Mouse (Mus musculus) forebrain, embryonic 11.5 days (tissue): ENCODE results near the gene C1rl. TPM values are rescaled to one million over a fixed set of nuclear protein-coding genes. Genes with fewer than 3 reads are reported as not detected.
"Not testable (repeated sequence)": the region's sequence is repeated elsewhere in the genome, so short reads cannot be mapped to it uniquely, and the experiment has no call there.

Experiments used
- ATAC-seq: fragments of 200-750 bp; cut with Nextera tagmentation; replicated peaks from 2 replicates; pipeline ENCODE4 v1.8.0; 2017; ENCODE audit warnings: moderate TSS enrichment; ENCODE audit not compliant: low FRiP score
- DNase-seq: peaks from one replicate; pipeline ENCODE4 v3.0.0-alpha.2; 2017; ENCODE audit warnings: low spot score
- H3K27ac ChIP-seq: fragments of 300-500 bp; sonication (generic); 2 replicates; pipeline ENCODE4 v1.5.1; 2014; ENCODE audit warnings: low read depth, low read length
- H3K27me3 ChIP-seq: fragments of 300-500 bp; sonication (generic); 2 replicates; pipeline ENCODE4 v1.6.1; 2014; ENCODE audit warnings: mild to moderate bottlenecking, low read length, mixed read lengths; ENCODE audit not compliant: control insufficient read depth, insufficient read depth
- H3K36me3 ChIP-seq: fragments of 300-500 bp; sonication (generic); 2 replicates; pipeline ENCODE4 v1.6.1; 2014; ENCODE audit warnings: mild to moderate bottlenecking, low read length, moderate library complexity, mixed read lengths; ENCODE audit not compliant: control insufficient read depth, insufficient read depth
- H3K4me1 ChIP-seq: fragments of 300-500 bp; sonication (generic); replicated peaks from 2 replicates; pipeline ENCODE4 v1.6.1; 2014; ENCODE audit warnings: low read length, mixed read lengths; ENCODE audit not compliant: control insufficient read depth, insufficient read depth
- H3K4me2 ChIP-seq: fragments of 300-500 bp; sonication (generic); 2 replicates; pipeline ENCODE4 v1.6.1; 2014; ENCODE audit warnings: low read depth, mild to moderate bottlenecking, low read length, moderate library complexity, mixed read lengths; ENCODE audit not compliant: severe bottlenecking
- H3K4me3 ChIP-seq: fragments of 300-500 bp; sonication (generic); 2 replicates; pipeline ENCODE4 v1.5.1; 2014; ENCODE audit warnings: low read depth, low read length
- H3K9ac ChIP-seq: fragments of 300-500 bp; sonication (generic); 2 replicates; pipeline ENCODE4 v1.6.1; 2014; ENCODE audit warnings: low read length
- H3K9me3 ChIP-seq: fragments of 300-500 bp; sonication (generic); 2 replicates; pipeline ENCODE4 v1.6.1; 2016; ENCODE audit warnings: low read length, mixed read lengths; ENCODE audit not compliant: control insufficient read depth
- WGBS: fragments of 180-500 bp; shearing (Covaris S2); extraction: QIAGEN DNeasy Blood & Tissue Kit; methylation state at CpG from one replicate; pipeline ENCODE4 v1.1.7; 2014; 5-methylcytosine and 5-hydroxymethylcytosine counted together
- polyA plus RNA-seq: library from polyadenylated mRNA; unstranded; fragments of >200 nt; fragmentation: Nextera tagmentation; extraction: Ambion mirVana; gene quantifications from 2 replicates; pipeline ENCODE4 v1.2.1, GENCODE M21; 2014

Gene C1rl
- polyA plus RNA-seq, 1 experiment from 2014 or later = 0.21 TPM

DNA sequence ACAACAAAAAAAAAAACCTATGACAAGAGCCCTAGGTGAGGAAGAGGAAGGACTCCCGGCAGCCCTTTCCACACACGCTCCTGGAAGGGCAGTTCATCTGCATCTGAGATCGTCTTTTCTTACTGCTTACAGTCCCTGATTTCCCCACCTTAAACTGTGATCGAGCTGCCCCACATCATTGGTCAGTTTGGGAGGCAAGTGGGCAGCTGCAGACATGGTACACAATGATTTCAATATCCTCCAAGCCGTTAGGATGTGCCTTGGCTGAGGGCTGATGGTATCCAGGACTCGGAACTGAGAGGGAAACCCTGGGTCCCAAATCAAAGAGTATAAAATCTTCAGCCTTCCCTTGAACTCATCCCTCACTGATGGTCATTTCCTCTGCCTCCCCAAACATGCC is 27.6 kb upstream of the C1rl start:
- H3K9me3 ChIP-seq = no peaks in the 10 kb centered on the region
- H3K4me3 ChIP-seq = peak overlapping the region; percentile 44; the same call in 1 of the 2 replicates
- no peaks in the 10 kb centered on the region for H3K27me3 ChIP-seq
- peak overlapping the region; percentile 83 for H3K4me2 ChIP-seq
- no peak for DNase-seq
- peak overlapping the region; percentile 69; the same call in 1 of the 2 replicates for H3K9ac ChIP-seq
- 46% methylated on average over 6 of the region's 6 CpGs for WGBS
- no peaks in the 10 kb centered on the region for H3K4me1 ChIP-seq
- no peak overlapping the region for H3K27ac ChIP-seq
- no peak for ATAC-seq
- no peaks in the 10 kb centered on the region for H3K36me3 ChIP-seq

DNA sequence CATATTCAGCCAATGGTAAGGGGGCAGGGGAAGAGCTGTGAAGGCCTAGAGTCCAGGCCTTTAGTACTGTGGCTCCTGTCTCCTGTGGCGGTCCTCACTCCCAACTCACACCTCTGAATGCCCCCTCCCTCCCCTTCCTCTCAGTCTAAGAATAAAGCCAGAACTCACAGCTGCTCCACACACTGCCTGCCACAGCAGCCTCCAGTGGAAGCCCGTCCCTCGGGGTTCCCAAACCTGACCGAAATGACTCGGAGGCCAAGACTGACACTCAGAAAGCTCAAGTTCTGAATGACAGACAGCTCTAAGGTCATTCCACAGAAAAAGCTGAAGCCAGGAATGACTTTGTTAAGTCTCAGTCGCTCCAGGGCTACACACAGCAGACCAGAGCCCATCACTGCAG is 27.2 kb upstream of the C1rl start:
- H3K9ac ChIP-seq = no peak overlapping the region
- no peak for ATAC-seq
- no peak for DNase-seq
- no peak overlapping the region for H3K4me3 ChIP-seq
- no peaks in the 10 kb centered on the region for H3K9me3 ChIP-seq
- H3K27me3 ChIP-seq = no peaks in the 10 kb centered on the region
- H3K36me3 ChIP-seq = no peaks in the 10 kb centered on the region
- no peak overlapping the region for H3K27ac ChIP-seq
- H3K4me2 ChIP-seq = no peak overlapping the region; the same call in 1 of the 2 replicates
- H3K4me1 ChIP-seq = no peaks in the 10 kb centered on the region
- 77% methylated on average over 6 of the region's 6 CpGs for WGBS

- Histone ChIP-seq H3K9ac (no peak overlapping the region), H3K27ac (no peak overlapping the region), H3K4me3 (no peak overlapping the region), H3K9me3 (no peaks in the 10 kb centered on the region), H3K4me2 (no peak overlapping the region), H3K4me1 (no peaks in the 10 kb centered on the region), H3K36me3 (no peaks in the 10 kb centered on the region), H3K27me3 (no peaks in the 10 kb centered on the region)
- DNase-seq (no peak), ATAC-seq (no peak)
- 90% methylated on average over 3 of the region's 3 CpGs for WGBS
These were observed 21.8 kb upstream of the C1rl start for GRCm38 (mm10) chr6:124471121-124471520.

DNA sequence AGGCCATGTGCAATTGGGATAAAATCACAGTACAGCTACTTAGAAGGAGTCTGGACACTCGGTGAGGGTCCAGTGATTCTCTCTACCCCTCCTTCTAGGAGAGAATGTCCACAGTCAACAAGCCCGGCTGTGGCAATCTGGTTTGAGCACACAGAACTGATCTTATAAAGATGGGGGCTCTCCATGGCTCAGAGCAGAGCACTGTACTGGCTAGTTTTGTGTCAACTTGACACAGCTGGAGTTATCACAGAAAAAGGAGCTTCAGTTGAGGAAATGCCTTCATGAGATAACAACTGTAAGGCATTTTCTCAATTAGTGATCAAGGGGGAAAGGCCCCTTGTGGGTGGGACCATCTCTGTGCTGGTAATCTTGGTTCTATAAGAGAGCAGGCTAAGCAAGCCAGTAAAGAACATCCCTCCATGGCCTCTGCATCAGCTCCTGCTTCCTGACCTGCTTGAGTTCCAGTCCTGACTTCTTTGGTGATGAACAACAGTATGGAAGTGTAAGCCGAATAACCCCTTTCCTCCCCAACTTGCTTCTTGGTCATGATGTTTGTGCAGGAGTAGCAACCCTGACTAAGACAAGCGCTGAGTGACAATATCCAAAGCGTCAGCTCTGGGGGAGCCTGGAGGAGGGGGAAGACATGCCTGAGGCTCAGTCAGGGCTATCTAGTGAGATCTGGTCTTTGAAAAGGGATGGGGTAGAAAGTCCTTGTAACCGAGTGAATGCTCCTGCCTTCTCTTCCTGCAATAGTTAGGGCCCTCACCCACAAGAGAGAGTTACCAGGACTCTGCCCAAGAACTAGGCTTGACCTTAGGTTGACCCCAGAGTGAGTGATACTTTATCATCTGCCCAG is 20.9 kb upstream of the C1rl start:
- H3K4me1 ChIP-seq, ATAC-seq, H3K27me3 ChIP-seq, H3K36me3 ChIP-seq, H3K27ac ChIP-seq, H3K4me2 ChIP-seq, H3K9ac ChIP-seq, H3K4me3 ChIP-seq, H3K9me3 ChIP-seq, DNase-seq: not testable (repeated sequence)
- 86% methylated on average over 6 of the region's 6 CpGs for WGBS

DNA sequence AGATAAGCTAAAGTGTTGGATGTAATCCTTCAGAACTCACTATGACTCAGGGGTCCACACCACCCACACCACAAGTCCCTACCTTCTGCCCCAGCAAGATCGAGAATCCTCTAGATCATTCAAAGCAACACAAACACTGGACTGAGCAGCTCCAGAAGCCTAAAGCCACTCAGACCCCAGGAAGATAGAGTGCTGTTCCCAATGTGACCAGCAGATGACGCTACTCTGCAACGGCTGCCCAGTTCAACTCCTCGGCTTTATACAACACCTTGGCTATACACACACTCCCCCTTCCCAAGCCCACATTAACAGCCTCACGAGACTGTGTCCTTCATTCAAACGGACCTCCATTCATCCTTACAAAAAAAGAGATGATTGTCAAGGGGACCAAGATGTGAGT is 20.1 kb upstream of the C1rl start:
- Histone ChIP-seq H3K9me3 (no peaks in the 10 kb centered on the region), H3K27me3 (no peaks in the 10 kb centered on the region), H3K36me3 (no peaks in the 10 kb centered on the region), H3K4me3 (no peak overlapping the region), H3K9ac (no peak overlapping the region), H3K4me2 (no peak overlapping the region), H3K4me1 (no peaks in the 10 kb centered on the region), H3K27ac (no peak overlapping the region)
- DNase-seq (no peak), ATAC-seq (no peak)
- 37% methylated on average over 6 of the region's 6 CpGs for WGBS

DNA sequence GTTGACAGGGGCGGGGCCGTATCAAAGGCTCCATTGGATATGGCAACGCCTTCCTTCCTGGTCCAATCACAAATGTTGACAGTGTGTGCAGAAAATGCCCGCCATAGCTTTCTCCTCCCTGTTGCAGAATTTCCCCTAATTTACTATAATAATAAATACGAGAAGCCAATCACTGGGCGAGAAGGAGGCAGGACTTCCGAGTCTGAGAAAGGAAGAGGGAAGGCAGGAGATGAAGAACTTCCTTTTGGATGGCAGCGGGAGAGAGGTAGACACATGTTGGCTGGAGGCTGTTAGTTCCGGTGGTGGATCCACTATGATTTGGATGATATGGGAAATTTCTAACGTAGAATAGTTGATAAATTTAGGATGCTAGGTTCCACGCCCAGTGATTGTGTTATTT is 18.3 kb upstream of the C1rl start:
- no peaks in the 10 kb centered on the region for H3K27me3 ChIP-seq
- no peak overlapping the region for H3K4me3 ChIP-seq
- H3K9ac ChIP-seq = no peak overlapping the region
- H3K4me1 ChIP-seq = no peaks in the 10 kb centered on the region
- no peak overlapping the region for H3K27ac ChIP-seq
- no peaks in the 10 kb centered on the region for H3K36me3 ChIP-seq
- WGBS = 86% methylated on average over 11 of the region's 11 CpGs
- no peaks in the 10 kb centered on the region for H3K9me3 ChIP-seq
- H3K4me2 ChIP-seq = no peak overlapping the region
- no peak for ATAC-seq
- DNase-seq = no peak

DNA sequence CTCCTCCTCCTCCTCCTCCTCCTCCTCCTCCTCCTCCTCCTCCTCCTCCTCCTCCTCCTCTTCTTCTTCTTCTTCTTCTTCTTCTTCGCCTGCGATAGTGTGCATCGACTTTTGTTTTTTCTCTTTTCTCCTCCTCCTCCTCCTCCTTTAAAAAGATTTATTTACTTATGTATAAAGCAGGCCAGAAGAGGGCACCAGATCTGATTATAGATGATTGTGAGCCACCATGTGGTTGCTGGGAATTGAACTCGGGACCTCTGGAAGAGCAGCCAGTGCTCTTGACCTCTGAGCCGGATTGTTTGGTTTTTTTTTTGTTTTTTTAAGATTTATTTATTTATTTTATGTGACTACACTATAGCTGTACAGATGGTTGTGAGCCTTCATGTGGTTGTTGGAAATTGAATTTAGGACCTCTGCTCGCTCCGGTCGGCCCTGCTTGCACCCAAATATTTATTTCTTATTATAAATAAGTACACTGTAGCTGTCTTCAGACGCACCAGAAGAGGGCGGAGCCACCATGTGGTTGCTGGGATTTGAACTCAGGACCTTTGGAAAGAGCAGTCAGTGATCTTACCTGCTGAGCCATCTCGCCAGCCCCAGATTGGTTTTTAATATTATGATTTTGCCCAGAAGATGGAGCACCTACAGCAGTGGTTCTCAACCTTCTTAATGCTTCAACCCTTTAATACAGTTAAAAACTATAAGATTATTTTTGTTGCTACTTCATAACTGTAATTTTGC is 17.4 kb upstream of the C1rl start:
- not testable (repeated sequence) for H3K4me2 ChIP-seq, H3K9me3 ChIP-seq, H3K27me3 ChIP-seq, H3K9ac ChIP-seq, H3K27ac ChIP-seq, ATAC-seq, H3K4me3 ChIP-seq, H3K36me3 ChIP-seq, DNase-seq, H3K4me1 ChIP-seq
- WGBS = 88% methylated on average over 8 of the region's 11 CpGs

DNA sequence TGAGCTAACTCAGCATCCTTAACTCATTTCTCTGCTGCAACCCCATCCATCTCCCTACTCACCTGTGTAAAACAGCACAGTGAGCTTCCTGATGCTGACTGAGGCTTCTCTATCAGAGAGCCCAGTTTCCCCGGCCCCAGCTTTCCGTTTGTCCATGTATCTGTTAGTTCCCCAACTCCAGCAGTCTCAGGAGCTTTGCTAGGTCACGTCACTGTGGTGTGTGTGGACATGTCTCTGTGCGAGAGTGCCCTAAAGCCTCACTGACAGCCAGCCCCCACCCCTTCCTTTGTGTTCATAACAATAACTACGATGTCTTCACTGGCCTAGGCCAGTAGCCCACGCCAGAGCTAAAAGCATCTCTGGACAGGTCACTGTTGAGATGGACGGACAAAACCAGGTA is 16.7 kb upstream of the C1rl start:
- ATAC-seq = no peak
- 72% methylated on average over 7 of the region's 7 CpGs for WGBS

More for the DNA sequence above, 16.7 kb upstream of the C1rl start:
- no peak overlapping the region for H3K4me3 ChIP-seq
- no peak overlapping the region for H3K9ac ChIP-seq
- no peaks in the 10 kb centered on the region for H3K9me3 ChIP-seq
- no peak overlapping the region for H3K4me2 ChIP-seq
- no peaks in the 10 kb centered on the region for H3K36me3 ChIP-seq
- no peaks in the 10 kb centered on the region for H3K4me1 ChIP-seq
- DNase-seq = no peak
- no peak overlapping the region for H3K27ac ChIP-seq
- no peaks in the 10 kb centered on the region for H3K27me3 ChIP-seq
